Mouse (Mus musculus) kidney, adult 18-20 months (tissue): Measurements from ENCODE around the gene Slc6a20a.
"Not testable (repeated sequence)": the region's sequence is repeated elsewhere in the genome, so short reads cannot be mapped to it uniquely, and the experiment has no call there.

Experiments used
- DNase-seq: peaks from one replicate; pipeline ENCODE4 v3.0.0; 2021

Slc6a20a gene

DNA sequence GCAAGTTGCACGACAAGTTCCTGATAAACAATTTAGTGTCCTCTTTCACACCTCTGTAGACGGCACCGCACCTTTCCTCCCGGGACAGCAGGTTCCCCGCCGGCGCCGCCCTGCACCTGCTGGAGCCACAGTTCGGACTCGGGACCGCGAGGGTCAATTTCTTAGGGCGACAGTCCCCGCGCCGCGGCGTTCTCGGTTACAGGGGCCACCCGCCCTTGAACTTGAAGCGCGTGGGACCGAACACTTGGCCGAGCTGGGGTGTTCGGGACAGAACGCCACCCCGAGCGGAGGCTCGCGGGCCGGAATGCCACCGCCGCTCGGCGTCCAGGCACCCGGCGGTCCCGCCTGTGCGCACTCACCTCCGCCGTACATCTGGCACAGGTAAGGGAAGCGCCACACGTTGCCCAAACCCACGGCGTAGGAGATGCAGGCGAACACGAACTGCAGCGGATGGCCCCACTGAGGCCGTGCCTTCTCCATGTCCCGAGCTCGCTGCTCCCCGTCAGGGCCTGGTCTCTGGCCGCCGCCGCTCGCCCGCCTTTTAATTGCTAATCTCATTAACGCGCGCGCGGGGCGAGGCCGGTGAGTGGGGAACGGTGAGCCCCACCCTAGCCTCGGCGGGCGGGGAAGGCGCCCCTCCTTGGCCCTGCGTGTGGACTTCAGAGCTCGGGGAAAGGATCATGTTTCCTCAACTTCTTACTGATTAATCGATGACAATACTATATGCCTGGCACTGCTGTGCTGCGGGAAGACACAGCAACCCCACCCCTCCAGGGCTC, at the start of gene Slc6a20a, which contains the start of gene Ccr9:
TSS of gene Slc6a20a (minus strand) at position 559 of the 779 bp plus-strand sequence.
TSS of gene Ccr9 (plus strand) at position 113 of the 779 bp plus-strand sequence.
- peak; percentile 78 for DNase-seq

- no peak for DNase-seq
Measured at GRCm38 (mm10) chr9:123722737-123723493, 44.2 kb upstream of the Slc6a20a start.

- peak; percentile 96 for DNase-seq
Measured at GRCm38 (mm10) chr9:123717186-123718008, 38.7 kb upstream of the Slc6a20a start, which contains the start of gene Lztfl1. Gene Lztfl1, minus strand, starts transcription at chr9:123717697.

GRCm38 (mm10) chr9:123716301-123716700, 37.6 kb upstream of the Slc6a20a start:
- DNase-seq: no peak

DNA sequence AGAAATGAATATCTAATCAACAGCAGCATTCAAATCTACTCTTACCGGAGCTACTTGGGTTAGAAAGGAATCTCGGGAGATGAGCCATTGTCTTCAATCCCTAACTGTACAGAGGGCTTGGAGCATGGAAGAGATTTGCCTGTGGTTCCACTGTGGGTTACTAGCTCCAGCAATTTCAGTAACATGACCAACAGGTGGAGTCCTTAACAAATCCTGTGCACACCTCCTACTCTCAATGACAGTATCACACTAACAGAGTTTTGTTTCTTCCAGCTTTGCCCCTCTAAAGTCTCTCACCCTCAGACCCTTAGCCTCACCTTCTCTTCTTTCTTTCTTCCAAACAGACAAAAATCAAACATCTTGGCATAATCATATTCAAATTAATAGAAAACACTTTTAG, 34.4 kb upstream of the Slc6a20a start:
- no peak for DNase-seq

DNA sequence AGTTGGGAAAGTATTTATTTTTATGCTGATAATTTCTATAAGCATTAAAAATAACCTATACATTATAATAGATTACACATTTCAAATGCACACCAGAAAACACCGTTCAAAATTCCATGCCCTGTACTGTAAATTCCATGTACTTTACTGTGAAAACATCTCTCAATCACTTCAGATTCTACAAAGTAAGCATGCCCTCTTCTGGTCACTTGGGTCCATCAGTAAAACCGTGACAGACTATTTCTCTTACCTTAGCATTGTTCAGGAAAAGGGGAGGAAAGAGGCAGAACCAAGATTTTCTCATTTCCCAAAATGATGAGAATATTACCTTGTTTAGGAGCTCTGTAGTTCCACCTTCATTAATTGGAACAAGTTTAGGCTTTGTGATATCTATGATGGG, 30.5 kb upstream of the Slc6a20a start:
- DNase-seq: no peak

DNA sequence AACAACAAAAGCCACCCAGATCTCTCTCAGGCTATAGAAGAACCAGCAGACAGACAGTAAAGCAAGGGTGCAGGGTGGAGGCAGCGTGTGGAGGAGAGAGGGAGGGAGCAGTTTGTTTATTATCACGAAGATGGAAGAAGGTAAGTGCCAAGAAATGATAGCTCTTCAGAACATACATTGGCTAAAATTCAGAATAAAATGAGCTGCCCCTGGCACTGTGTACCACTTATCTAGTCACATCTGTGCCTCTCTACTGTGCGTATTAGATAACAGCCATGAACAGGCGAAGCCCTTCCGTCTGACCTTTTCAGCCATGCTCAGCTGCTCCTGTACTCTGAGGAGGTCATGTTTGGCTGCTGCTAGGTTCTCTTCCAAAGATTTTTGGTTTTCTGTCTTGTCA, 23.1 kb upstream of the Slc6a20a start:
- no peak for DNase-seq

DNA sequence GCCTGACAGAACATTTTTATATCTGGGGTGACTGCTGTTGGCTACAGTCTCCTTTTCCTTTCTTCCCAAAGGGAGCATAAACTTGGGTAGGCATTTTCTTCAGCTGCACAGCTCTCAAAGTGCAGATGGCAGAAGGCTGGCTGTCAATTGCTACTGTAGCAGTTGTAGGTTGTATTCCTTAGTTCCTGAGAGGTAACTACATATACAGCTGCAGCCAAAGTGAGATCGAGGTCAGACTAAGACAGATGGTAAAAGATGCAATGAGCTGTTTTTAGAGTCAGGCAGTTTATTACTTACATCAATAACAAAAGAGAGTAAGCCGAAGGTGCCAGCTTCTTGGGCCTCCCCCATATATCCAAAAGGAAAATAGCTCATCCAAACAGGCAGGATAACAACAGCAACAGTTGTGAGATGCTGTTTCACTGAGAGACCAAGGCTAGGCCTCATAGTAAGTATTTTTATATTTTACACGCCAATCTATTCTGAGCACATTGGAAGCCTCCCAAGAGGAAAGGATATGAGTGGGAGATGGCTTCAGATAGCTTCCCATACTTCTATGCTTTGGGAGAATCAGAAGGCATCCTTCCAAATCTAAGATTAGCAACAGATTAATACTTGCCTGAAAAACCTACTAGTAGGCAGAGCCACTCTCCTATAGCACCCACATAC, 17.1 kb upstream of the Slc6a20a start:
- DNase-seq: no peak

DNA sequence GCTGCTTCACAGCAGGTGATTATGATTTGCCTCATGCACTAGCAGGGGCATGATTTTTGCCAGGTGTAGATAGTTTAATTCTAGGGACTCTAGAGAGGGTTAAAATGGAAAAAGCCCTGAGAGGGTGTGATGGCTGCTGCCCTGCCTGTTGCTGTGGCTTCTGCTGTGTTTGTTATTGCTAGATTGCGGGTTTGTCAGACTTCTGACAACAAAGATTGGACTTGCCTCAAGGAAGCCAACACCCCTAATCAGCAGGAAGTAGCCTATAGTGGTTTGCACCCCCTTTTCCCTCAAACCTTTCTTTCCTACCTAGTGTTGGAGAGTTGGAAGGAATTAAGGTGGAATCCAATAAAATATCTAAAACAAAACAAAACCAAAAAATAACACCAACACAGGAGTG, 9.5 kb upstream of the Slc6a20a start:
- DNase-seq: no peak

DNA sequence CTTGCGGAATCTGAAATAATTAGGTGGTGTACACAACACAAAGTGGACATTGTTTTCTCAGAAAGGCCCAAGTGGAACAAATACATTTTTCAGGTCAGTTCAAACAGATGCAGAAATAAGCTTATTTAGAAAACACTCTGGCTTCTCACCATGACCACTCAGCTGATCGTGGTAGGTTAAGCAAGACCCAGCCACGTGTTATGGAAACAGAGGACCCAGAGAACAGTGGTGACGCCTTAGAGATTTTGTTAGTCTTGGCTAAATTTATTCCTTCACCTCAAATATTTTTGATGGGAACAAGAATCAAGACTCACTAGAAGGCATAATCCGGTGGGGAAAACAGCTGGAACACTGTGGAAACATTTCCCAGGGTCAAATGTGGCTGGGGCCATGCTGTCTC, 7.5 kb upstream of the Slc6a20a start:
- DNase-seq: no peak

GRCm38 (mm10) chr9:123683704-123684103, 5.0 kb upstream of the Slc6a20a start:
- no peak for DNase-seq

- DNase-seq: no peak
Measured at GRCm38 (mm10) chr9:123679198-123679597, 513 bp upstream of the Slc6a20a start.

- DNase-seq: peak; percentile 59
Measured at GRCm38 (mm10) chr9:123665645-123666044, 13.0 kb downstream of the Slc6a20a start.

DNA sequence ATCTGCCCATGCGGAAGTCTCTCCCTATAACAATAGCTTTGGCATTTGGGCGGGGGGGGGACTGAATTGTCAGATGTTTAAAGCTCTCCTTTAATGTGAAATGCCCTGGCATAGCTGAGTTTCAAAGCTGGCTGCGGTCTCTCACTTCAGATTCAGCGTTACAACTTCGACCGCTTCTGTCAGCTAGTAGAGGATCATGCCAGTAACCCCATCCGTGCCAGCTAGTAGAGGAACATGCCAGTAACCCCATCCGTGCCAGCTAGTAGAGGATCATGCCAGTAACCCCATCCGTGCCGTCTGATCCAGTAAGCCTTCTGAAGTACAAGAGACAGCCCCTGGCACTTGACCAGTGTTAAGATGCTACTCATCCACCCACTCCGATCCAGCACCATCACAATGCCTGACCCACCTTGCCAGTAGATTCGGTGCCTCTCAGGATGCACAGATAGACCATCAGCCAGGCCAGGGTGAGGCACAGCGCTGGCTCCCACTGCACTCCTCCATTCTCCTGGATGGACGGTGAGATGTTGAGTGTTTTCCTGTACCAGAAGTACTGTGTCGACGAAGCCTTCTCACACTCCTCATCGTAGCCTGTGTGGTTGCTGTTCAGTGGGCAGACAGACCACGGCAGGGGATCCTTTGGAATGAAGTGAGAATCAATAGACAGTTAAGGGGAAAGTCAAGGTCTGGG, 18.6 kb downstream of the Slc6a20a start:
- DNase-seq: not testable (repeated sequence)

GRCm38 (mm10) chr9:123658981-123659380, 19.7 kb downstream of the Slc6a20a start:
- DNase-seq: no peak

- no peak for DNase-seq
Measured at GRCm38 (mm10) chr9:123657457-123657856, 21.2 kb downstream of the Slc6a20a start.

- DNase-seq: no peak
Measured at GRCm38 (mm10) chr9:123651369-123651768, 27.3 kb downstream of the Slc6a20a start.

DNA sequence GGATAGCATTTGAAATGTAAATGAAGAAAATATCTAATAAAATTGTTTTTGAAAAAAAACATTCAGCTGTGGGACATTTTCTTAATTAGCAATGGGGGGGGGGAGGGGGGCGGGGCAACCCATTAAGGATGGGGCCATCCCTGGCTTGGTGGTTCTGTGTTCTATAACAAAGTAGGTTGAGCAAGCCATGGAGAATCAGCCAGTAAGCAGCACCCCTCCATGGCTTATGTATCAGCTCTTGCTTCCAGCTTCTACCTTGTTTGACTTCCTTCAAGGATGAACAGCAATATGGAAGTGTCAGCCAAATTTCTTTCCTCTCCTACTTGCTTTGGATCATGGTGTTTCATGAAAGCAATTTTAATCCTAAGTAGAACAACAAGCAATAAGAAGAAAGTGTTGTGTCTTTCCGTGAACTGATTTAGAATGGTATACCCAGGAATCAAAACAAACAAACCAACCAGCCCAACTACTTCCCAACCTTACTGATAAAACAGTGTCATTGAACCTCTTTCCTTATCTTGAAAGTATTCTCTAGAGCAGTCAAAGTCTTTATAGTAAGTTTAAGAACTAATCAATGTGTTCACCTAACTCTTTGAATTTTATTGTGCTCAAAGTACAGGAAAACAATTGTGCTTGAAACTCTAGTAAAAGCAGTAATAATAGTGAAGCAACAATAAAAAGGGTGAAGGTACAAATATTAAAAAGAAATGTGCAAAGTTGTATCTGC, 28.7 kb downstream of the Slc6a20a start:
- no peak for DNase-seq

DNA sequence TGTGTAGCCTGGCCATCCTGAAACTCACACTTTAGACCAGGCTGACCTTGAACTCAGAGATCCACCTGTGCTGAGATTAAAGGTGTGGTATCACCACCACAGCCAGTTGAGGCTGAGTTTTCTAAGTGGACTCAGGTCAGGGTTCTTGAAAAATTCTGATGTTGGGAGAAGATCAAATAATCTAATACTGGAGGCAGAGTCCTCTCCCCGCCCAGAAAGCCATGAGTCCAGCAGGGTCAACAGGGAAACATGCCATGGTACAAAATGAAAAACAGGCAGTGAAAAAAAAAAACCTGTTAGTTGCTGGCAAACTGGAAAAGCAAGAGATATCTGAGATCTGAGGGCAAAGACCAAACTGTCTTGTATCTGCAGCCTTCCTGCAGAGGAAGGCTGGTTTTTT, 38.6 kb downstream of the Slc6a20a start:
- DNase-seq: peak; percentile 37

GRCm38 (mm10) chr9:123638668-123639089, 40.0 kb downstream of the Slc6a20a start:
- DNase-seq: peak; percentile 61

- DNase-seq: no peak
Measured at GRCm38 (mm10) chr9:123638231-123638630, 40.5 kb downstream of the Slc6a20a start.
